Mouse (Mus musculus) kidney, adult 2 months (tissue): ENCODE data around the gene Hist1h4n. TPM values are rescaled to one million over a fixed set of nuclear protein-coding genes. Genes with fewer than 3 reads are reported as not detected.
A peak's percentile ranks its signal among the peaks of the same experiment; 100 is the strongest.
"Not testable (repeated sequence)": the region's sequence is repeated elsewhere in the genome, so short reads cannot be mapped to it uniquely, and the experiment has no call there.

Experiments
- DNase-seq: peaks from one replicate; pipeline ENCODE4 v3.0.0; 2021
- H3K27ac ChIP-seq: fragments of 200-500 bp; 2 replicates; pipeline ENCODE4 v1.5.1; 2012; ENCODE audit warnings: low read depth, low read length, control low read depth, inconsistent platforms; ENCODE audit not compliant: insufficient read depth
- H3K27me3 ChIP-seq: fragments of 200-500 bp; replicated peaks from 2 replicates; pipeline ENCODE4 v1.6.1; 2012; ENCODE audit warnings: mild to moderate bottlenecking, moderate library complexity, low read length, inconsistent platforms; ENCODE audit not compliant: control insufficient read depth, insufficient read depth
- H3K36me3 ChIP-seq: fragments of 200-500 bp; 2 replicates; pipeline ENCODE4 v1.6.1; 2012; ENCODE audit warnings: mild to moderate bottlenecking, moderate library complexity, low read length, inconsistent platforms; ENCODE audit not compliant: control insufficient read depth, insufficient read depth
- H3K4me1 ChIP-seq: fragments of 200-500 bp; 2 replicates; pipeline ENCODE4 v1.6.1; 2011; ENCODE audit warnings: low read length; ENCODE audit not compliant: control insufficient read depth, insufficient read depth
- H3K4me3 ChIP-seq: fragments of 200-500 bp; 2 replicates; pipeline ENCODE4 v1.5.1; 2011; ENCODE audit warnings: mild to moderate bottlenecking, low read depth, low read length, control low read depth; ENCODE audit not compliant: insufficient read depth
- CTCF ChIP-seq: fragments of 200-500 bp; conservative IDR thresholded peaks from 2 replicates; pipeline ENCODE4 v1.5.1; 2011; ENCODE audit warnings: low read depth, mild to moderate bottlenecking, control low read depth, low read length, moderate library complexity, mixed read lengths; ENCODE audit not compliant: insufficient read depth, insufficient read length
- POLR2A ChIP-seq: fragments of 200-500 bp; IDR thresholded peaks from one replicate; pipeline ENCODE4 v1.6.1; 2011; ENCODE audit warnings: low read depth, low read length, control low read depth
- WGBS: fragments of 180-500 bp; shearing (Covaris S2); methylation state at CpG from one replicate; pipeline ENCODE4 v1.1.7; 2018; 5-methylcytosine and 5-hydroxymethylcytosine counted together
- polyA plus RNA-seq: library from polyadenylated mRNA; depleted of rRNA; stranded (reverse); fragments of >200 nt; gene quantifications from 2 replicates; pipeline ENCODE4 v1.2.3, GENCODE M21; 2012; rRNA removed

Hist1h4n gene
- polyA plus RNA-seq = 3.6 and 5.2 TPM in 2 replicates

DNA sequence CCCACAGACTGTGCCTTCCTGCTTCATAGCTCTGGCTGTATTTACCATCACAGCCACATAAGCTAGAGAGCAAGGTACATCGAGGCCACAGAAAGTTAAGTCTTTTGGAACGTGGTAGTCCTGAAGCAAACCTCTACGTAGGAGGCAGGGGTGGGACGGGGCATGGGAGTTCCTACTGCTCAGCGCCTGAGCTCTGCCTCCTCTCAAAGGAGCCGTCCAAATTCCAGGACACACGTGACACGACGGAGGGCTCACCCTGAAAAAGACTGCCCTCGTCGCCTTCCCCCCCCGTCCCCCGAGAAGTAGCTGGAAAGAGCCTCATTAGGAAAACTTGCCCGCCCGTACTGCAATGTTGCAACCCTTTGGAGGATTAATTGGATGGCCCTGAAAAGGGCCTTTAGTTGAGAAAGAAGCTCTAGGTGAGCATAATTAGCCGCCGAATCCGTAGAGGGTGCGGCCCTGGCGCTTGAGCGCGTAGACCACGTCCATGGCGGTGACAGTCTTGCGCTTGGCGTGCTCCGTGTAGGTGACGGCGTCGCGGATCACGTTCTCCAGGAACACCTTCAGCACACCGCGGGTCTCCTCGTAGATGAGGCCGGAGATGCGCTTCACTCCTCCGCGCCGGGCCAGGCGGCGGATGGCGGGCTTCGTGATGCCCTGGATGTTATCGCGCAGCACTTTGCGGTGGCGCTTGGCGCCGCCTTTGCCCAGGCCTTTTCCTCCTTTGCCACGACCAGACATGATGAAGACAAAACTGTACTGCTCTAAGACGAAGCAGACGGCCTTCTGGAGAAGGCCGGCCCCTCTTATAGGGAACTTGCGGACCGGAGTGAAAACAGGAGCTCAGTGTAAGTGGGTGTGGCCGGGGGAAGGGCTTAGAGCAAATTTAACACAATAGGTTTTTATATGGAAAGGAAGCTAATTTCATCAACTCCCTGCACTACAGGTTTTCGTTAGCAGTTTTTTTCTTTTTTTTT is at the start of gene Hist1h4n:
TSS of gene Hist1h4n (minus strand) at position 779 of the 977 bp plus-strand sequence.
- not testable (repeated sequence) for H3K27ac ChIP-seq, H3K27me3 ChIP-seq, H3K4me3 ChIP-seq, H3K4me1 ChIP-seq, H3K36me3 ChIP-seq
- WGBS = 1% methylated on average over 27 of the region's 58 CpGs
- peak; percentile 37 for DNase-seq

DNA sequence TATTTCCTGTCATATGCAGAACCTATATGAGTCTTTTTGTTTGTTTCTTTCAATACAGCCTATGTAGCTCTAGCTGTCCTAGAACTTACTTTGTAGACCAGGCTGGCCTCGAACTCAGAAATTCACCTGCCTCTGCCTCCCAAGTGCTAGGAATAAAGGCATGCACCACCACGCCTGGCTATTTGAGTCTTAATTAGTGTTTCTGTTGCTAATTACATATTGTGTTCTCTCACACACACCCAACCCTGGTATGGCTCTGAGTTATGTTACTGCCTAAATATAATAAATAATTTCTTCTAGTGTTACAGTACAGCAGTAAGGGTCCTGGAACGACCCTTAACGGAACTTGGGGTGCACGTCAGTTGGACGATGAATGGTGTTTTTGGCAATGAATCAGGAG is 48.7 kb upstream of the Hist1h4n start:
- no peak for DNase-seq
- H3K4me3 ChIP-seq = no peak overlapping the region
- H3K36me3 ChIP-seq = no peaks in the 10 kb centered on the region
- WGBS = 84% methylated on average over 6 of the region's 6 CpGs
- no peaks in the 10 kb centered on the region for H3K4me1 ChIP-seq
- no peak for TF ChIP-seq POLR2A
- H3K27ac ChIP-seq = no peak overlapping the region
- no peaks in the 10 kb centered on the region for H3K27me3 ChIP-seq

DNA sequence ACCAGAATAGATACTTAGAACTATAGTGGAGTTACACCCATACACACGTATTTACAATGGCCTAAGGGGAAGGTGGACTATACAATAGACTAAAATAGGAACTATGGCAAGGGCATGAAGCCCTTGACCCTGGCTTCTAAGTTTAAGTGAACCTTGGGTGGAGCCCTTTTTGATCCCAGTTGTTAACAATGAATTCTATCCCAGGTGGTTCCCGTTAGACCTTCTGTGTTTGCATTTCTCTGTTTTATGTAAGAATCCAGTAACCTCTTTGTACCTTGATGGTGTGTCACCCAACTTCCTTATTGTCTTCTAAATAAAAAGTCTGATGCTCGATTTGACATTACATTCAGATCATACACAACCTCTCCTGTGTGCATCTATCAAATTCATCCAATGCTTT is 33.5 kb upstream of the Hist1h4n start:
- H3K27me3 ChIP-seq, H3K4me3 ChIP-seq, H3K36me3 ChIP-seq, DNase-seq, H3K4me1 ChIP-seq, H3K27ac ChIP-seq: not testable (repeated sequence)
- WGBS = 78% methylated on average over 3 of the region's 3 CpGs

DNA sequence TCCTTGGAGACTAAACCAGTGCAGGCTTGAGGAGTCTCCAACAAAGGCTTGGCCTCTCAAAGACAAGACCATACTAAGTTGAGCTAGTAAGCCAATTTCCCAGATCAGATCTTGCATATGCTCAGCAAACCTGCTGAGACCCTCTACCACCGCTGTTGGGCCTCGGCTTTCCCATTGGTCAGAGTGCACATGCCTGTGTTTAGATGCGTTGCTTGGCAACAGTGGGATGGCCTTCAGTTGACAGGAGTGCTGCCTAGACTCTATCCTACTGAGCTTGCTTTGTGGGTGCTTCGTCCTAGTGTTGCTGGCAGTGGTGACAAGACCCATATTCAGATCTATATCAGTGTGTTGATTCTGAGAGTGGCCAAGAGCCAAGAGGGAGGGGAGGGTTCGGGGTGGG is 29.6 kb upstream of the Hist1h4n start:
- 38% methylated on average over 5 of the region's 5 CpGs for WGBS
- H3K27me3 ChIP-seq = no peaks in the 10 kb centered on the region
- TF ChIP-seq POLR2A = no peak
- TF ChIP-seq CTCF = no peak
- no peak overlapping the region for H3K4me3 ChIP-seq
- DNase-seq = no peak
- H3K27ac ChIP-seq = no peak overlapping the region
- H3K4me1 ChIP-seq = no peaks in the 10 kb centered on the region
- H3K36me3 ChIP-seq = no peaks in the 10 kb centered on the region

DNA sequence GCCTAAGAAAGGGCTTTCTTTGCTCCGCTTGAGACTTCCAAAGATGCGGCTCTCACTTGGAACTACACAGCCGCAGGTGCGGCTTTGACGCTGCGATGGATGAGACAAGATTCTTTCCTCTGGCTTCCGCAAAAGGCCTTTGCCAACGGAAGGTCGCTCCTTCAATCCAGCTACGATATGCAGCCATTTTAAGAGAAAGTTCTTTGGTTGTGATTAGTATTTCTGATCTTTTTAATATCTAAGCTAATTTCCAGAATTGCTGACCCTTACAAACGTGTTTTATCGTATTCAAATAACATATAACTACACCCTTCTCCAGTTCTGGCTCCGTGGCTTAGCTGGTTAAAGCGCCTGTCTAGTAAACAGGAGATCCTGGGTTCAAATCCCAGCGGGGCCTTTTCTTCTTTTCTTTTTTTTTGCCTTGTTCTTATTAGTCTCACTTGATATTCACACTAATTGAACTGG is 23.7 kb upstream of the Hist1h4n start:
- Histone ChIP-seq H3K36me3 (no peaks in the 10 kb centered on the region), H3K27ac (no peak overlapping the region), H3K27me3 (no peaks in the 10 kb centered on the region), H3K4me3 (no peak overlapping the region), H3K4me1 (no peaks in the 10 kb centered on the region)
- WGBS = 20% methylated on average over 15 of the region's 15 CpGs
- DNase-seq = peak; percentile 63
- TF ChIP-seq CTCF (no peak), POLR2A (no peak)

DNA sequence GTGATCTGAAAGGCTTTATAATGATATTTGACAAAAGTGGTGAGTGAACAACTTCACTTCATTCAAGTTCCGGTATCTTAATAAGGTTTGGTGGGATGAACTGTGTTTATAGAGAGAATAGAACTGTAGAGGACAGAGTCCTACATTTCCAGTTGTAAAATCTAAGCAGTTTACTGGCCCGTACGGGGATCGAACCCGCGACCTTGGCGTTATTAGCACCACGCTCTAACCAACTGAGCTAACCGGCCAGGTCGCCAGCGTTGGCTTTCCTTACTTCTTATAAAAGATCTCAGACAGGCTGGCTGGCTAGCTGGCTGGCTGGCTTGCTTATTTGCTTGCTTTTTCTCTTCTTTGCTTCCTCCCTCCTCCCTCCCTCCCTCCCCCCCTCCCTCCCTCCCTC is 23.1 kb upstream of the Hist1h4n start:
- WGBS = 11% methylated on average over 11 of the region's 11 CpGs
- no peak overlapping the region for H3K4me3 ChIP-seq
- H3K27ac ChIP-seq = no peak overlapping the region
- DNase-seq = peak; percentile 82
- no peak for TF ChIP-seq POLR2A
- no peak for TF ChIP-seq CTCF
- H3K4me1 ChIP-seq = no peaks in the 10 kb centered on the region
- no peaks in the 10 kb centered on the region for H3K36me3 ChIP-seq
- no peaks in the 10 kb centered on the region for H3K27me3 ChIP-seq

DNA sequence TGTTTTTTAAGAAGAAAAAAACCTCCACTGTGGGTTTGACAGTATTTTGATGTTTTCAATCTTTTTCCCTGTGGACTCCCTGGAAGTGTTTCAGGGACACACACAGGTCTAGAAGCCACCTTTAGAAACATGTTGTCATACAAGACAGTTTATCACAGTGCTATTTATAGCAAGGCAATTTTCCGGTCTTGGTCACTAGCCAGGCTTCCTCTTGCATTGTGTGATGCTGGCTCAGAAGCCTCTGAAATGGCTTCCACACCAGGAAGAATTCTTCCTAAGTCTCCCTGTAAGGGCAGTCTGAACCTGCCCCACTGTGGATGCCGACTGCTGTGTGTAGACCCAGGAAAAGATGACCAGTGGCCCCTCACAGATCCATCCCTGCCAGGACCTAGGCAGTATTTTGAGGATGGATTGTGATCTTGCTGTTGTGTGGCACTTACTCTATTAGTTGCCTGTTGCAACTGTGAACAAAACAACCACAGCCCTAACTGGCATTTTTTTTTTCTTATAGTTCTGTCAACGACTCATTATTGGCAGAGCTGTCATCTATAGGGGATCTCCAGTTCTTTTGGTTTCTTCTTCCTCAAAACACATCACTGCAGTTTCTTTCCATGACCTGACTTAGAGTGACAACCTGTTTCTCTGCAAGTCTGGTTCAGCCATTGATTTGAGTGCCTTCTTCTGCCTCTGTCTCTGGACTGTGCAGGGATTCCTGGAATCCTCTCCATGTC is 20.4 kb upstream of the Hist1h4n start:
- Histone ChIP-seq H3K36me3 (no peaks in the 10 kb centered on the region), H3K4me1 (no peaks in the 10 kb centered on the region), H3K4me3 (no peak overlapping the region), H3K27me3 (no peaks in the 10 kb centered on the region), H3K27ac (no peak overlapping the region)
- peak; percentile 27 for DNase-seq
- TF ChIP-seq POLR2A = no peak
- no peak for TF ChIP-seq CTCF
- WGBS = 63% methylated on average over 3 of the region's 3 CpGs

DNA sequence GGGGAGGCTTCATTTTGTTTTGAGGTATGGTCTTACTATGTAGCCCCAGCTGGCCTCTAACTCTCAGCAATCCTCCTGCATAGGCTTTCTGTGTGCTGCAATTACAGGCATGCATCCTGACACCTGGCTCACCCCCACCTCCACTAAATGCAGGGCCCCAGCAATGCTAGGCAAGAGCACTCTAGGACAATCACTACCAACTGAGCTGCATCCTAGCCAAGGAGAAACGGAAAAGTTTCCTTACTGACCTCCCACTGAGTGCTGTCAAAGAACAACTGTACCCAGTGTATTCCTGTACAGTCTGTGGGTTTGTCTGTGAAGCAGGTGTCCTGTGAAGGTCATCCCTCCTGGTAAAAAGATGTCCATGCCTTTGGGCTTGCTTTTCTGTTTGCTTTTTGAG is 18.7 kb upstream of the Hist1h4n start:
- H3K27ac ChIP-seq = not testable (repeated sequence)

More for the DNA sequence above, 18.7 kb upstream of the Hist1h4n start:
- DNase-seq, H3K36me3 ChIP-seq, H3K4me1 ChIP-seq, H3K4me3 ChIP-seq, H3K27me3 ChIP-seq: not testable (repeated sequence)
- 77% methylated on average over 1 of the region's 1 CpGs for WGBS
